In the genomic region with DNA sequence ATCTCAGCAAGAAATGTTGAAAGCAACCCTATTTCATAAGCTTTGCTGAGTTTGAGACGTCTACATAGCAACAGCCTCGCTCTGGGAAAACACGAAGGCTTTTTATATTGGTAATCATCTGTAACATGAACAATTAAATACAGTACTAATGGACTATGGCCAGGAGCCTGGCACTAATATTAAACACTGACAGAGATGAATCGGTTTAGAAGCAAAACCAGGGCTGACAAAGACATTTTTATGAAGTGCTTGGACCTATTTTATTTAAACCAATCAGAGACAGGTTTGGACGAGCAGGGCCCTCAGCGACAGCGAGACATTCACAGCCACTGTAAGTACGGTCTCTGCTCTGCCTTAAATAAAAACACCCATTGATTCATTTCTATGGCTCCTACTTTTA, we compare ENCODE assay signal across 10 mouse cellular contexts.
DNase-seq lines count a peak whose midpoint lies in the region; ATAC-seq and TF ChIP-seq lines count a peak whose summit lies in the region.
"Had no signal": no experiment of that assay in that cellular context is flagged by ENCODE, and none has a peak within 500 bp of the region (broad histone marks: within the 10 kb centered on the region; RNA-seq: fewer than 3 reads in every experiment).

No protein-coding gene starts in this region.

- peaks cover 12% of the 10 kb centered on the region; the same call in 1 of the 2 replicates for H3K4me1 ChIP-seq in lung, embryonic 16.5 days (replicated peaks; ENCODE audit: control insufficient read depth, insufficient read depth, low read length)
- H3K4me1 ChIP-seq in forebrain, embryonic 16.5 days (replicated peaks; ENCODE audit: control insufficient read depth, insufficient read depth, low read length) = peaks cover 12% of the 10 kb centered on the region; the same call in 1 of the 2 replicates
- no peaks in the 10 kb centered on the region for H3K4me1 ChIP-seq in midbrain, postnatal 0 days (ENCODE audit: insufficient read depth, low read length)

- H3K27ac ChIP-seq in gastrocnemius, adult 2 months = peak overlapping the region; percentile 48
- H3K27ac ChIP-seq in lung, embryonic 16.5 days (ENCODE audit: low read length) = no peak overlapping the region
- H3K27ac ChIP-seq in forebrain, embryonic 16.5 days (ENCODE audit: low read length) = no peak overlapping the region
- H3K27ac ChIP-seq in midbrain, postnatal 0 days (ENCODE audit: low read depth, low read length) = no peak overlapping the region
- H3K27ac ChIP-seq: liver, embryonic 14.5 days had no signal

- peaks cover 10% of the 10 kb centered on the region for H3K36me3 ChIP-seq in lung, embryonic 16.5 days (ENCODE audit: control insufficient read depth, insufficient read depth, low read length)
- no peaks in the 10 kb centered on the region for H3K36me3 ChIP-seq in forebrain, embryonic 16.5 days (ENCODE audit: control insufficient read depth, insufficient read depth)
- H3K36me3 ChIP-seq in midbrain, postnatal 0 days (ENCODE audit: insufficient read depth, low read length) = no peaks in the 10 kb centered on the region

- no peak for TF ChIP-seq CTCF in gastrocnemius, adult 2 months (IDR thresholded peaks at IDR 0.05)
- no peak for TF ChIP-seq CTCF in midbrain, postnatal 0 days (IDR thresholded peaks at IDR 0.05)

- no peak for DNase-seq in gastrocnemius, adult 2 months
- DNase-seq in gastrocnemius, postnatal 10 days = no peak
- no peak for DNase-seq in lung, postnatal 14 days
- peak; percentile 66 for DNase-seq in midbrain, postnatal 0 days (ENCODE audit: low spot score)
- DNase-seq: kidney, postnatal 10 days; thymus, postnatal 14 days had no signal

- H3K9ac ChIP-seq in lung, embryonic 16.5 days (ENCODE audit: low read length) = no peak overlapping the region
- H3K9ac ChIP-seq in forebrain, embryonic 16.5 days (replicated peaks; ENCODE audit: low read depth, low read length) = no peak overlapping the region
- H3K9ac ChIP-seq in midbrain, postnatal 0 days (replicated peaks; ENCODE audit: low read length, poor library complexity, severe bottlenecking) = no peak overlapping the region
- H3K9ac ChIP-seq: liver, embryonic 14.5 days had no signal

- intact Hi-C loops in gastrocnemius, adult 2 months (cut with DNase I) = no loop called here

- H3K4me3 ChIP-seq in gastrocnemius, adult 2 months = no peak overlapping the region
- no peak overlapping the region for H3K4me3 ChIP-seq in lung, embryonic 16.5 days (ENCODE audit: low read length)
- no peak overlapping the region for H3K4me3 ChIP-seq in forebrain, embryonic 16.5 days (replicated peaks; ENCODE audit: low read length)
- H3K4me3 ChIP-seq in midbrain, postnatal 0 days (ENCODE audit: low read depth, low read length) = no peak overlapping the region

- WGBS in lung, embryonic 16.5 days = 49% methylated on average over 8 of the region's 8 CpGs
- 26% methylated on average over 8 of the region's 8 CpGs for WGBS in forebrain, embryonic 16.5 days
- 49% methylated on average over 8 of the region's 8 CpGs for WGBS in midbrain, postnatal 0 days

- H3K27me3 ChIP-seq in lung, embryonic 16.5 days (ENCODE audit: control insufficient read depth, insufficient read depth, low read depth, low read length) = no peaks in the 10 kb centered on the region
- no peaks in the 10 kb centered on the region for H3K27me3 ChIP-seq in forebrain, embryonic 16.5 days (replicated peaks; ENCODE audit: control insufficient read depth, insufficient read depth, low read length)
- H3K27me3 ChIP-seq in midbrain, postnatal 0 days (ENCODE audit: insufficient read depth, low read length) = no peaks in the 10 kb centered on the region

- H3K9me3 ChIP-seq in lung, embryonic 16.5 days (ENCODE audit: control insufficient read depth, low read length) = no peaks in the 10 kb centered on the region
- no peaks in the 10 kb centered on the region for H3K9me3 ChIP-seq in forebrain, embryonic 16.5 days (ENCODE audit: control insufficient read depth, low read length)
- H3K9me3 ChIP-seq in midbrain, postnatal 0 days (ENCODE audit: low read length) = no peaks in the 10 kb centered on the region

- 0 out of 2 replicates have a peak, but pooled peaks have one; percentile 36 for ATAC-seq in lung, embryonic 16.5 days (ENCODE audit: low read depth)
- peak; percentile 62; the same call in 1 of the 2 replicates for ATAC-seq in forebrain, embryonic 16.5 days
- no peak for ATAC-seq in midbrain, postnatal 0 days (ENCODE audit: low FRiP score)
- ATAC-seq in megakaryocyte progenitor cell, adult 5-6 weeks (replicated peaks; ENCODE audit: poor library complexity) = no peak

- no peak overlapping the region for H3K4me2 ChIP-seq in lung, embryonic 16.5 days (ENCODE audit: low read depth, low read length)
- H3K4me2 ChIP-seq in forebrain, embryonic 16.5 days (ENCODE audit: low read length) = peak overlapping the region; percentile 4; the same call in 1 of the 2 replicates
- no peak overlapping the region for H3K4me2 ChIP-seq in midbrain, postnatal 0 days (ENCODE audit: low read depth, low read length, poor library complexity, severe bottlenecking)

Comparison
In these comparisons a context has a peak if more than half of its experiments do, and no peak if none do; other contexts are left out.
1. ATAC-seq: peak in lung, embryonic 16.5 days (single experiment) and forebrain, embryonic 16.5 days (single experiment); none in midbrain, postnatal 0 days (single experiment) and megakaryocyte progenitor cell, adult 5-6 weeks (single experiment).